Mouse (Mus musculus) intestine, postnatal 0 days (tissue): ENCODE measurements around the gene Plekha7. TPM values are rescaled to one million over a fixed set of nuclear protein-coding genes. Genes with fewer than 3 reads are reported as not detected.

Source experiments
- ATAC-seq: fragments of 200-750 bp; cut with Nextera tagmentation; 2 replicates; pipeline ENCODE4 v1.8.0; 2017; ENCODE audit warnings: mild to moderate bottlenecking, moderate TSS enrichment, moderate library complexity
- H3K27ac ChIP-seq: fragments of 300-500 bp; sonication (generic); 2 replicates; pipeline ENCODE4 v1.5.1; 2014; ENCODE audit warnings: mild to moderate bottlenecking, low read depth, low read length, moderate library complexity
- H3K27me3 ChIP-seq: fragments of 300-500 bp; sonication (generic); replicated peaks from 2 replicates; pipeline ENCODE4 v1.6.1; 2014; ENCODE audit warnings: low read length, mixed read lengths; ENCODE audit not compliant: control insufficient read depth, insufficient read depth
- H3K36me3 ChIP-seq: fragments of 300-500 bp; sonication (generic); 2 replicates; pipeline ENCODE4 v1.6.1; 2014; ENCODE audit warnings: mild to moderate bottlenecking, moderate library complexity; ENCODE audit not compliant: control insufficient read depth, insufficient read depth
- H3K4me1 ChIP-seq: fragments of 300-500 bp; sonication (generic); replicated peaks from 2 replicates; pipeline ENCODE4 v1.6.1; 2014; ENCODE audit warnings: antibody characterized with exemption, low read length, mixed read lengths; ENCODE audit not compliant: control insufficient read depth, insufficient read depth
- H3K4me2 ChIP-seq: fragments of 300-500 bp; sonication (generic); replicated peaks from 2 replicates; pipeline ENCODE4 v1.6.1; 2014; ENCODE audit warnings: low read depth, mild to moderate bottlenecking, moderate library complexity
- H3K4me3 ChIP-seq: fragments of 300-500 bp; sonication (generic); 2 replicates; pipeline ENCODE4 v1.5.1; 2014; ENCODE audit warnings: low read depth, low read length
- H3K9ac ChIP-seq: fragments of 300-500 bp; sonication (generic); 2 replicates; pipeline ENCODE4 v1.6.1; 2014; ENCODE audit warnings: mild to moderate bottlenecking, low read depth, low read length
- H3K9me3 ChIP-seq: fragments of 300-500 bp; sonication (generic); 2 replicates; pipeline ENCODE4 v1.6.1; 2016; ENCODE audit warnings: mixed run types; ENCODE audit not compliant: control insufficient read depth
- CTCF ChIP-seq: sonication (generic); IDR thresholded peaks from 2 replicates; pipeline ENCODE4 v1.5.1; 2016; ENCODE audit warnings: low read depth, mild to moderate bottlenecking, control low read depth, antibody characterized with exemption, moderate library complexity
- WGBS: fragments of 180-500 bp; shearing (Covaris S2); extraction: QIAGEN DNeasy Blood & Tissue Kit; methylation state at CpG from one replicate; pipeline ENCODE4 v1.1.7; 2014; 5-methylcytosine and 5-hydroxymethylcytosine counted together
- polyA plus RNA-seq: library from polyadenylated mRNA; unstranded; fragments of >200 nt; fragmentation: Nextera tagmentation; extraction: Ambion mirVana; gene quantifications from 2 replicates; pipeline ENCODE4 v1.2.1, GENCODE M21; 2015

Plekha7 gene
- polyA plus RNA-seq, 1 experiment from 2014 or later = 17.2 TPM

- Histone ChIP-seq H3K9ac (no peak overlapping the region), H3K27me3 (no peaks in the 10 kb centered on the region), H3K4me3 (no peak overlapping the region), H3K36me3 (peaks cover 32% of the 10 kb centered on the region), H3K4me1 (0 out of 2 replicates have a peak, but pooled peaks cover 3% of the 10 kb centered on the region), H3K9me3 (no peaks in the 10 kb centered on the region), H3K4me2 (no peak overlapping the region), H3K27ac (no peak overlapping the region)
- TF ChIP-seq CTCF = no peak
- ATAC-seq = no peak
- WGBS = 62% methylated on average over 4 of the region's 4 CpGs
Observed at GRCm38 (mm10) chr7:116149568-116149967, 158.6 kb downstream of the Plekha7 start.

GRCm38 (mm10) chr7:116147114-116147513 is 161.1 kb downstream of the Plekha7 start:
- H3K4me3 ChIP-seq = no peak overlapping the region
- no peaks in the 10 kb centered on the region for H3K9me3 ChIP-seq
- H3K4me1 ChIP-seq = 0 out of 2 replicates have a peak, but pooled peaks cover 3% of the 10 kb centered on the region
- H3K4me2 ChIP-seq = no peak overlapping the region
- no peak overlapping the region for H3K27ac ChIP-seq
- no peaks in the 10 kb centered on the region for H3K27me3 ChIP-seq
- peaks cover 26% of the 10 kb centered on the region for H3K36me3 ChIP-seq
- ATAC-seq = no peak
- no peak overlapping the region for H3K9ac ChIP-seq
- TF ChIP-seq CTCF = peak; percentile 29; the same call in 1 of the 2 replicates
- WGBS = 94% methylated on average over 2 of the region's 2 CpGs

GRCm38 (mm10) chr7:116145030-116145429 is 163.1 kb downstream of the Plekha7 start:
- peaks cover 41% of the 10 kb centered on the region for H3K36me3 ChIP-seq
- 48% methylated on average over 6 of the region's 6 CpGs for WGBS
- peak; percentile 74 for ATAC-seq
- 0 out of 2 replicates have a peak overlapping the region, but pooled peaks have one; percentile 9 for H3K4me2 ChIP-seq
- no peak overlapping the region for H3K4me3 ChIP-seq
- no peaks in the 10 kb centered on the region for H3K27me3 ChIP-seq
- no peak overlapping the region for H3K27ac ChIP-seq
- H3K4me1 ChIP-seq = 0 out of 2 replicates have a peak, but pooled peaks cover 3% of the 10 kb centered on the region
- no peak for TF ChIP-seq CTCF
- H3K9ac ChIP-seq = no peak overlapping the region
- no peaks in the 10 kb centered on the region for H3K9me3 ChIP-seq

- Histone ChIP-seq H3K27ac (no peak overlapping the region), H3K4me2 (no peak overlapping the region), H3K9ac (no peak overlapping the region), H3K4me3 (no peak overlapping the region), H3K36me3 (peaks cover 59% of the 10 kb centered on the region), H3K27me3 (no peaks in the 10 kb centered on the region), H3K4me1 (no peaks in the 10 kb centered on the region), H3K9me3 (no peaks in the 10 kb centered on the region)
- WGBS = 79% methylated on average over 3 of the region's 3 CpGs
- TF ChIP-seq CTCF = no peak
- ATAC-seq = no peak
Observed at GRCm38 (mm10) chr7:116137671-116138070, 170.5 kb downstream of the Plekha7 start.

- H3K9me3 ChIP-seq = no peaks in the 10 kb centered on the region
- H3K4me2 ChIP-seq = no peak overlapping the region
- no peak overlapping the region for H3K27ac ChIP-seq
- ATAC-seq = no peak
- no peaks in the 10 kb centered on the region for H3K27me3 ChIP-seq
- no peaks in the 10 kb centered on the region for H3K4me1 ChIP-seq
- H3K4me3 ChIP-seq = no peak overlapping the region
- 79% methylated on average over 12 of the region's 12 CpGs for WGBS
- H3K9ac ChIP-seq = no peak overlapping the region
- no peak for TF ChIP-seq CTCF
- H3K36me3 ChIP-seq = peaks cover 59% of the 10 kb centered on the region
Observed at GRCm38 (mm10) chr7:116137149-116137548, 171.0 kb downstream of the Plekha7 start.

GRCm38 (mm10) chr7:116134413-116135292 is 173.5 kb downstream of the Plekha7 start:
- Histone ChIP-seq H3K4me3 (no peak overlapping the region), H3K9ac (no peak overlapping the region), H3K36me3 (peaks cover 41% of the 10 kb centered on the region), H3K27me3 (no peaks in the 10 kb centered on the region), H3K4me1 (no peaks in the 10 kb centered on the region), H3K4me2 (no peak overlapping the region), H3K9me3 (no peaks in the 10 kb centered on the region), H3K27ac (no peak overlapping the region)
- peak; percentile 46 for TF ChIP-seq CTCF
- WGBS = 75% methylated on average over 31 of the region's 31 CpGs
- no peak for ATAC-seq
